Mouse (Mus musculus): ENCODE measurements at regions not wholly inside any gene's neighbourhood (a gene's known extent, or its start where the extent isn't known, plus 50 kb on each side); places are given as distances from the start of the nearest gene placed in this dataset.

DNA sequence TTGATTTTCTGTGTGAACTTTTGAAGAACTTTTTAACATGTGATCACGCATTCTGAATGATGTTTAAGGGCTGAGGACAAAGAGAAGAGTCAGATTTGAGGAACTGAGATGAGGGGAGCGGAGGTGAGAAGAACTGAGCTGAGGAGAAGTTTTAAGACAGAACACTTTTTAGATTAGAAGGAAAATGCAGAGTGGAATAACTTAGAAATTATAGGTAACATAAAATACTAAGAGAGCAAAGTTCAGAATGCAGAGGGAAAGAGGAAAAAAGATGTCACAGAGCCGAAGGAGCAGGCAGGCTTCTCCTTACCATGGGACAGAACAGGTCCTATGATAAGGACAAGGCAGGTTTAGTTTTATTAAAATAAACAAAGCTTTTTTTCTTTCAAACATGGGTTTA lies 73.7 kb upstream of the Cwc22 start:
- TF ChIP-seq CTCF (IDR thresholded peaks at IDR 0.05; ENCODE audit: low read depth, low read length), result no peak
- TF ChIP-seq POLR2A (IDR thresholded peaks at IDR 0.05; ENCODE audit: borderline replicate concordance, low read depth, low read length), result no peak

Data from bone marrow macrophage, adult 2 months (primary cell).